Mouse (Mus musculus): Measurements from ENCODE around the gene Dazap1.
"Not testable (repeated sequence)": the region's sequence is repeated elsewhere in the genome, so short reads cannot be mapped to it uniquely, and the experiment has no call there.

GRCm38 (mm10) chr10:80223137-80223536, 38.1 kb upstream of the Dazap1 start:
- not testable (repeated sequence) for TF ChIP-seq ZNF384, CHD2 (IDR thresholded peaks at IDR 0.05; ENCODE audit: low read depth, low read length)

All from ES-E14 (cell line).